Mouse (Mus musculus) macrophage (primary cell): ENCODE results near the gene Pbp2. TPM values are rescaled to one million over a fixed set of nuclear protein-coding genes. Genes with fewer than 3 reads are reported as not detected.

Source experiments
- H3K27ac ChIP-seq: fragments of 350-480 bp; formaldehyde crosslinking; 2 replicates; pipeline ENCODE4 v1.9.0; 2021
- H3K36me3 ChIP-seq: fragments of 350-480 bp; formaldehyde crosslinking; 2 replicates; pipeline ENCODE4 v1.9.0; 2021; ENCODE audit errors: inconsistent target
- H3K4me3 ChIP-seq: fragments of 350-480 bp; formaldehyde crosslinking; 2 replicates; pipeline ENCODE4 v1.9.0; 2021; ENCODE audit errors: inconsistent target
- H3K79me2 ChIP-seq: fragments of 350-480 bp; formaldehyde crosslinking; 2 replicates; pipeline ENCODE4 v1.9.0; 2021; ENCODE audit errors: inconsistent target
- WGBS: methylation state at CpG from one replicate; pipeline ENCODE4 v1.1.7; 2026; ENCODE audit warnings: inconsistent platforms; ENCODE audit not compliant: missing documents; 5-methylcytosine and 5-hydroxymethylcytosine counted together
- polyA plus RNA-seq: library from polyadenylated mRNA; stranded (reverse); fragments of 250-400 nt; gene quantifications from 3 replicates; pipeline ENCODE4 v1.2.4, GENCODE M21; 2018; ENCODE audit warnings: inconsistent platforms

The Pbp2 gene
- polyA plus RNA-seq, 1 experiment from 2014 or later: not detected

DNA sequence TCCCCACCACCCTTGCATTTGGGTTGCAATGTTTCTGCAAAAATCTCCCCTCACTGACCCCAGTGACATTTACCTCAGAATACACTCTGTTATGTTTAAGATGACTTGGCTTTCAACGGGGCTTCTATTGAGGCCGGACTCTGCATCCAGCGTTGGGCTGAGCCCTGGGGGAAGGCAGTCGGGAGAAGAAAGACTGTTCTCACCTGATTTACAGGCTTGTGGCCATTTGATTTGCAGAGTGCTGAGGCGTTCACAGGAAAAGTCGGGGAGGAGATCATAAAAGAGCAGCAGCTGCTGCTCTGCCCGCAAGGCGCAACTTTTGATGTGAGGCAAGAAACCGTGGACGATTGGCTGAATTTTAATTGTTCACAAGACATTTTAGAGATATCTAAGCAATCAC lies 30.3 kb downstream of the Pbp2 start:
- H3K79me2 ChIP-seq: no peaks in the 10 kb centered on the region
- no peak overlapping the region for H3K27ac ChIP-seq
- no peaks in the 10 kb centered on the region for H3K36me3 ChIP-seq
- no peak overlapping the region for H3K4me3 ChIP-seq
- 76% methylated on average over 10 of the region's 10 CpGs for WGBS

- Histone ChIP-seq H3K27ac (no peak overlapping the region), H3K4me3 (no peak overlapping the region), H3K79me2 (no peaks in the 10 kb centered on the region), H3K36me3 (no peaks in the 10 kb centered on the region)
- whole genome bisulfite sequencing: 93% methylated on average over 5 of the region's 5 CpGs
Measured at GRCm38 (mm10) chr6:135279286-135279685, 30.9 kb downstream of the Pbp2 start.

DNA sequence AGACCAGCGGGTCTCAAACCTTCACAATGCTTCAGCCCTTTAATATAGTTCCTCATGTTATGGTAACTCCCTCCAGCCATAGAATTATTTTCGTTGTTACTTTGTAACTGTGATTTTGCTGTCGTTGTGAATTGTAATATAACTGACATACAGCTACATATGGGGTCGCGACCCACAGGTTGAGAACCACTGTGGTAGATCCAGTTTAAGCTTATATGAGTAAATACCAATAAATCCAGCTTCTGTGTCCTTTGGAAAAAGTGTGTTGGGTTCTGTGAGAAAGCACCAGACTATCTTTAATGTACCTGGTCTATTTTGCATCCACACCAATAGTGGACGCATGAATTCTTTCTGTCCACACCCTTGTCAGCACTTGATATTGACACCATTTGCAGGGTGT lies 31.9 kb downstream of the Pbp2 start:
- WGBS: 85% methylated on average over 6 of the region's 6 CpGs
- Histone ChIP-seq H3K27ac (no peak overlapping the region), H3K79me2 (no peaks in the 10 kb centered on the region), H3K36me3 (no peaks in the 10 kb centered on the region), H3K4me3 (no peak overlapping the region)

DNA sequence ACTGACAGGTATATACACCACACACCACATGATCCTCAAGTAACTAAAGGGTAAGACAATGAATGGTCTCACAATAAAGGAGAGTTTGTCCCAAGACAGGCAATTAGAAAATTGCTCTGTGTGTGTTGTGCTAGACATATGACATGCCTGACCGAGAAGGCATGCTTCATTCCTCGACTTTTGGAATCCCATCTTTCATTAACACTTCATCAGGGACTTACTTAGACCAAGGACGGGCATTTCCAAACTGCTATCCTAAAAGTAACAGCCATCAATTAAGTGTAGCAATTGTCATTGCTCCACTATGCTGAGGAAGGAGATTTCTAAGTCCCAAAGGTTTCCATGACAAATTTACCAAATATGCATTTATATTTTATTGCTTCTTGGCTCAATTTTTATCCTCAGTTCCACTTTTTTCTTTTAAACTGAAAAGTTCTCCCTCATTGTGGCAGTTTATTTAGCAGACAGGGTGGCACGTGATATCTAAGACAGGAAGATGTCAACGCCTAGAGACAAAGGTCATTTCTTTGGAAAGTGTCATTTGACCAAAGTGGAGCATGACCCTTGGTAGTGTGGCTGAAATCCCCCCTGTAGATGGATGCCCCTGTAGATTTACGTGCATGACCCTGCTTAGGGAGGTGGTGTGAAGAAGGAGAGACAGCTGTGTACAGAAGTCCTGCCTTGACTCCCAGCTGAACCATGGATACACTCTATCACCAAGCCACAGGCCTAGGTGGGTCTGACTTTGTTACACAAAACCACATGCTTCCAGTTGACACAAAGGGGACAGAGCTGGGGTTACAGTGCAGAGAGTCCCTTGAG lies 33.5 kb downstream of the Pbp2 start:
- no peak overlapping the region for H3K27ac ChIP-seq
- WGBS: 92% methylated on average over 6 of the region's 6 CpGs
- no peak overlapping the region for H3K4me3 ChIP-seq

DNA sequence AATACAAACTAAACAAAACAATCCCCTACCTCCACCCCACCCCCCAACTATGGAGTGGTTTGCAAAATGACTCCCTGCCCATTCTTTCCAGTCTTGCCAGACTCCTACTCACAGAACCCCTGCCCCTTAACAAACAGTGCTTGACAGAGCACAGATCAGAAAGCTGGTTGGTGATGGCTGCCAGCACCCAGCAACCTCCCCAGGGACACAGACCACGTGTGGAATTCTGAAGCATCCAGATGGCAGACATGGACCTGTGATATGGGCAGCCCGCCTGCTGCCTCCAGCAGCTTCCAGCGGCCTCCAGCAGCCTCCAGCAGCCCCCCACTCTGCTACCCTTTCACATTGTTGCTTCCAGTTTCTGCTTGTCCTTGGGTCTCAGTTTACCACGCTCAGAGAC lies 35.0 kb downstream of the Pbp2 start:
- 93% methylated on average over 4 of the region's 4 CpGs for WGBS

More for the DNA sequence above, 33.5 kb downstream of the Pbp2 start:
- Histone ChIP-seq H3K36me3 (no peaks in the 10 kb centered on the region), H3K79me2 (no peaks in the 10 kb centered on the region)

GRCm38 (mm10) chr6:135273066-135273465 lies 37.1 kb downstream of the Pbp2 start:
- Histone ChIP-seq H3K4me3 (no peak overlapping the region), H3K36me3 (no peaks in the 10 kb centered on the region), H3K79me2 (no peaks in the 10 kb centered on the region), H3K27ac (no peak overlapping the region)
- 75% methylated on average over 6 of the region's 6 CpGs for WGBS

More for the DNA sequence above, 35.0 kb downstream of the Pbp2 start:
- no peaks in the 10 kb centered on the region for H3K36me3 ChIP-seq
- no peaks in the 10 kb centered on the region for H3K79me2 ChIP-seq
- H3K4me3 ChIP-seq: no peak overlapping the region
- no peak overlapping the region for H3K27ac ChIP-seq

DNA sequence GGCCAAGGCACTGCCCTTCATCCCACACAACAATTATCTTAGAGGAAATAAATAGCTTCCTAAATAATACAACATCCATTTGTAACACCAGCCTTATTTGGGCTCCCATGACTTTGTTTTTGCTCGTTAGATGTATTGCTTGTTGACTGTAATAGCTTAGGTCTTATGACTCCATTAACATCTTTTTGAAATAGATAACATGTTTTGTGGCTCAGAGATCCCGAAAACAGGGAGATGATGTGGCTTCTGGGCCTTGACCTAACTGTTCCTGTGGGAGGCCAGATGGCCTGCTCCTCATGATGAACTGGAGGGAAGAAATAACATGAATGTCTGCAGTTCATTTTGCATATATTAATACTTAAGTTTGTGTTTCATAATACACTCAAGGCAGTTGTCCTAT lies 38.4 kb downstream of the Pbp2 start:
- Histone ChIP-seq H3K36me3 (no peaks in the 10 kb centered on the region), H3K79me2 (no peaks in the 10 kb centered on the region), H3K4me3 (no peak overlapping the region), H3K27ac (no peak overlapping the region)
- WGBS: 95% methylated on average over 2 of the region's 2 CpGs

DNA sequence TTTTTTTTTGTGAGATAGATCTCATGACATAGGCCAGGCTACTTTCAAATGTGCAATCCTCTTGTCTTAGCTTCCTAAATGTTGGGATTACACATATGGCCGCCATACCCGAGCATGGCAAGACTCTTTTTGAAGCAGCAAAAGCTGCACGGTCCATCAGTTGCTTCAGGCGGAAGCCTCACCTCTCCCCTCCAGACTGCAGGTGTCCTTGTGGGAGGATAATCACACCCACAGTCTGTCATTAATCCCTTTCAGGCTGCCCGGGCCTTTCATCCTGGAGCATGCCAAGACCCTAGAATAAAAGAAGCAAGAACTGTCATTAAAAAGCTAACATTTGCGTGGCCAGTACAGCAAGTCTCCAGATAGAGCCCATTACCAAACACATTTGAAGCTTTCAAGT lies 40.6 kb downstream of the Pbp2 start:
- no peak overlapping the region for H3K4me3 ChIP-seq
- H3K79me2 ChIP-seq: no peaks in the 10 kb centered on the region
- H3K36me3 ChIP-seq: no peaks in the 10 kb centered on the region
- H3K27ac ChIP-seq: no peak overlapping the region
- 91% methylated on average over 6 of the region's 6 CpGs for WGBS

- Histone ChIP-seq H3K36me3 (no peaks in the 10 kb centered on the region), H3K4me3 (no peak overlapping the region), H3K79me2 (no peaks in the 10 kb centered on the region), H3K27ac (no peak overlapping the region)
Measured at GRCm38 (mm10) chr6:135268392-135268791, 41.8 kb downstream of the Pbp2 start.

- no peak overlapping the region for H3K27ac ChIP-seq
- WGBS: 54% methylated on average over 3 of the region's 3 CpGs
- no peak overlapping the region for H3K4me3 ChIP-seq
- H3K79me2 ChIP-seq: no peaks in the 10 kb centered on the region
- H3K36me3 ChIP-seq: no peaks in the 10 kb centered on the region
Measured at GRCm38 (mm10) chr6:135267221-135267620, 43.0 kb downstream of the Pbp2 start.

GRCm38 (mm10) chr6:135266056-135266455 lies 44.1 kb downstream of the Pbp2 start:
- Histone ChIP-seq H3K4me3 (no peak overlapping the region), H3K79me2 (no peaks in the 10 kb centered on the region), H3K36me3 (no peaks in the 10 kb centered on the region), H3K27ac (no peak overlapping the region)
- WGBS: 90% methylated on average over 1 of the region's 1 CpGs

GRCm38 (mm10) chr6:135264136-135264535 lies 46.1 kb downstream of the Pbp2 start:
- 97% methylated on average over 6 of the region's 6 CpGs for WGBS
- Histone ChIP-seq H3K27ac (no peak overlapping the region), H3K36me3 (no peaks in the 10 kb centered on the region), H3K4me3 (no peak overlapping the region), H3K79me2 (no peaks in the 10 kb centered on the region)

- 58% methylated on average over 2 of the region's 2 CpGs for WGBS
- Histone ChIP-seq H3K27ac (no peak overlapping the region), H3K4me3 (no peak overlapping the region), H3K36me3 (no peaks in the 10 kb centered on the region), H3K79me2 (no peaks in the 10 kb centered on the region)
Measured at GRCm38 (mm10) chr6:135262565-135262964, 47.6 kb downstream of the Pbp2 start.

DNA sequence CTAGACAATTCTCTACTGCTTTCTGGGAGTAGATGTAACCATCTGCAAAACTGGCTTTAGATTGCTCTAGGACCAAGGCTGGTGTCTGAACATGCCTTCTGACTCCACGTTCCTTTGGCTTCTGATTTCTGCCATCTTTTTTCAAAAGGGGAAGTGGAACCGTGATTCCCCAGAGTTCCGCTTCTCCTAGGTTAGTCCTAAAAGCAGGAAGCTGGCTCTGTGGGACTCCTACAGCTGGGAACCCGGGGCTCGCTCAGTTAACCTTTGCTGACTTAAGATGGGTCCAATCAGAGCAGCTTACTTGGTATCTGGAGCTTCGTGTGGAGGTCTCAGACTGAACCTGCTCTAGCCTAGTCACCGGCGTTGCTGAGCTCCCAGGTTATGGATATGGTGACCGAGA lies 49.1 kb downstream of the Pbp2 start:
- no peak overlapping the region for H3K27ac ChIP-seq

DNA sequence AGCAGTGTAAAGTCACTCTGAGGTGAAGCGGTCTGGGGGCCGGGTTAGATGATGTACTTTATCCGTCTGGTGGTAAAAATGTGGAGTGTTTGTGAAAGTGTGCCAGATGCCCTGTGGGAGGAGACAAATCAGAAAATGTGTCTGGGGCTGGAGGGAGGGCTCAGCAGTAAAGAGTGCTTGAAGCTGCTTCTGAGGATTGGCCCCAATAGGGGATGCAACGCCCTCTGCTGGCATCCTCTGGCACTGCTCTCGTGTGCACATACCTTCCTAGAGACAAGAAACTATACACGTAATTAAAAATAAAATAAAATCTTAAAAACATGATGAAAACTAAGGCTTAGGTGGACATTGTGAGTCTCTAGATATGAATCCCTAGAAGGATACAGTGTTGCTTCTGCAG lies 49.8 kb downstream of the Pbp2 start:
- no peaks in the 10 kb centered on the region for H3K36me3 ChIP-seq
- no peaks in the 10 kb centered on the region for H3K79me2 ChIP-seq
- 96% methylated on average over 6 of the region's 6 CpGs for whole genome bisulfite sequencing
- no peak overlapping the region for H3K27ac ChIP-seq
- no peak overlapping the region for H3K4me3 ChIP-seq

More for the DNA sequence above, 49.1 kb downstream of the Pbp2 start:
- 60% methylated on average over 9 of the region's 9 CpGs for WGBS
- Histone ChIP-seq H3K79me2 (no peaks in the 10 kb centered on the region), H3K4me3 (no peak overlapping the region), H3K36me3 (no peaks in the 10 kb centered on the region)
